Mouse (Mus musculus): ENCODE results near the gene Gckr.

- TF ChIP-seq POLR2A (IDR thresholded peaks at IDR 0.05; ENCODE audit: extremely low read depth, insufficient read depth, low read length) (no peak), CTCF (IDR thresholded peaks at IDR 0.05; ENCODE audit: extremely low read depth, insufficient read depth, low read length) (no peak)
These were observed 25.5 kb downstream of the Gckr start for GRCm38 (mm10) chr5:31322776-31323175.

Data from cortical plate, adult 2 months (tissue).